Mouse (Mus musculus) hematopoietic stem cell, adult 5-6 weeks (primary cell): ENCODE data around the gene Gm5622. TPM values are rescaled to one million over a fixed set of nuclear protein-coding genes. Genes with fewer than 3 reads are reported as not detected.
"Not testable (repeated sequence)": the region's sequence is repeated elsewhere in the genome, so short reads cannot be mapped to it uniquely, and the experiment has no call there.

Experiments used
- ATAC-seq, 2 experiments: fragments of 125-278 bp in 1 of 2; replicated peaks in 1 of 2; 2 replicates each; pipeline ENCODE4 v1.8.0; 2016 to 2017; ENCODE audit warnings: inconsistent platforms in 2 of 2, mild to moderate bottlenecking in 2 of 2, moderate number of reproducible peaks in 2 of 2, low read depth in 1 of 2, moderate TSS enrichment in 1 of 2; ENCODE audit not compliant: low FRiP score in 2 of 2, poor library complexity in 2 of 2, severe bottlenecking in 2 of 2, insufficient read depth in 1 of 2, low TSS enrichment in 1 of 2
- total RNA-seq: library from RNA; stranded (forward); fragments of 172-1452, 232-1000 nt; gene quantifications from 2 replicates; pipeline ENCODE4 v1.2.3, GENCODE M21; 2017

The Gm5622 gene
- not detected in 2 replicates for total RNA-seq

GRCm38 (mm10) chr14:51552490-51552889 lies at the start of gene Gm5622:
Gene Gm5622, plus strand, starts transcription at chr14:51552790.
- no peak for ATAC-seq

GRCm38 (mm10) chr14:51507416-51507815 lies 45.2 kb upstream of the Gm5622 start:
- no peak for ATAC-seq

- not testable (repeated sequence) for ATAC-seq
Measured at GRCm38 (mm10) chr14:51573963-51574362, 21.4 kb downstream of the Gm5622 start, which contains the start of gene Gm17175. Gene Gm17175, minus strand, starts transcription at chr14:51574063.

GRCm38 (mm10) chr14:51592039-51592438 lies 39.4 kb downstream of the Gm5622 start, which contains the start of gene Gm17174:
Gene Gm17174, minus strand, starts transcription at chr14:51592139.
- not testable (repeated sequence) for ATAC-seq

GRCm38 (mm10) chr14:51611210-51611609 lies 58.6 kb downstream of the Gm5622 start, which contains the start of gene Gm17078:
Gene Gm17078, minus strand, starts transcription at chr14:51611310.
- no peak for ATAC-seq

- ATAC-seq: not testable (repeated sequence)
Measured at GRCm38 (mm10) chr14:51632426-51632825, 79.8 kb downstream of the Gm5622 start.

- not testable (repeated sequence) for ATAC-seq
Measured at GRCm38 (mm10) chr14:51635566-51635965, 83.0 kb downstream of the Gm5622 start, which contains the start of gene Gm4181. Gene Gm4181, minus strand, starts transcription at chr14:51635666.

GRCm38 (mm10) chr14:51677269-51677668 lies 124.7 kb downstream of the Gm5622 start:
- ATAC-seq: no peak

- ATAC-seq: not testable (repeated sequence)
Measured at GRCm38 (mm10) chr14:51695368-51695767, 142.8 kb downstream of the Gm5622 start, which contains the start of gene Gm17079. Gene Gm17079, minus strand, starts transcription at chr14:51695468.

Other genes starting within 250 kb of the Gm5622 start
- not detected in 2 replicates for gene Gm7247, start 191.0 kb upstream of the Gm5622 start, total RNA-seq
- not detected in 2 replicates for gene Vmn2r88, start 142.0 kb upstream of the Gm5622 start, total RNA-seq
- not detected in 2 replicates for gene Vmn2r89, start 100.9 kb upstream of the Gm5622 start, total RNA-seq
- not detected in 2 replicates for gene Gm17175, start 21.3 kb downstream of the Gm5622 start, total RNA-seq
- not detected in 2 replicates for gene Gm17174, start 39.3 kb downstream of the Gm5622 start, total RNA-seq
- gene Gm17078, start 58.5 kb downstream of the Gm5622 start, total RNA-seq: not detected in 2 replicates
- not detected in 2 replicates for gene Gm4181, start 82.9 kb downstream of the Gm5622 start, total RNA-seq
- gene Gm17079, start 142.7 kb downstream of the Gm5622 start, total RNA-seq: not detected in 2 replicates
- gene Gm5800, start 164.4 kb downstream of the Gm5622 start, total RNA-seq: not detected in 2 replicates
- not detected in 2 replicates for gene Ang4, start 220.8 kb downstream of the Gm5622 start, total RNA-seq
- not detected in 2 replicates for gene AY358078, start 247.3 kb downstream of the Gm5622 start, total RNA-seq